Mouse (Mus musculus): Measurements from ENCODE around the gene Sipa1l3.

Sipa1l3 gene

DNA sequence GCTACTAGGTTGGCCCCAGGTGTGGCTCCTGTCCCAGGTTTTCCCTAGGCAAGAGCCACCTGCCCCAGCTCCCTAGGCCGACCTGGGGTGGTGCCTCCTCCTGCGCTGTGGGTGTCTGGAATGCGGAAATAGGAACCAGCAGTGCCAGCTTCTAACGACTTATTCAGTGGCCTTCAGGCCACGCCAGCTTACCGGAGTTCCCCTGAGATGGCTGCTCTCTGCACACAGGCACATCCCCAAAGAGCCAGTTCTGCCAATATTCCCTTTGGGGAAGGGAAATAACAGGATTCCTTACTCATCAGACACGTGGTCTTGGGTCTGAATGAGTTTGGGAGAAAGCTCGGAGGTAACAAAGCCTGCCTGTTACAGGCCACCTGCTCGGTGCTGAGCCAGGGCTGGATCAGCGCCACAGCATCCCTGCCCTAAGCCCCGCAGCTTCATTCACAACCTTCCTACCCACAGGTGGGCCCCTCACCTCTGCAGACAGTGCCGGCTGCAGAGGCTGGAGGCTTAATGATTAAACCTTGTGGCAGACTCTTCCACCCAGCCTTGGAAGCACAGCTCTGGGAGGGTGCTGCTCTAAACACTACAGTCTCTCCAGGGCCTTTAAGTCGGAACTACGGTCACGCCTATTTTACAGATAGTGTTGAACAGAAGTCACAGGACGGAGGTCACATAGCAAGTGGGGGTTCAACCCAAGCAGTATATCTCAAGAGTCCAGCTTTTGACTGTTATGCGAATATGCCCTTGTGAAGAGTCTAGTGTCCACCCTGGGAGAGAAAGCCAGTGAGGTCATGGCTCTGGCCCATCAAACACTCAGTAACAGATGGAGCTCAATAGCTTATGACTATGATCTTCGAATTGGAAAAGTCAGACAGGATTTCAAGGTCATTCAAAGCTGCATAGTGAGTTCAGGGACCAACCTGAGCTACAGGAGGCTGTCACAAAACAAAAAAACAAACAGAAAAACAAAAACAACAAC is 12.8 kb downstream of the Sipa1l3 start:
- no peak for DNase-seq (ENCODE audit: low read depth, low spot score)

DNA sequence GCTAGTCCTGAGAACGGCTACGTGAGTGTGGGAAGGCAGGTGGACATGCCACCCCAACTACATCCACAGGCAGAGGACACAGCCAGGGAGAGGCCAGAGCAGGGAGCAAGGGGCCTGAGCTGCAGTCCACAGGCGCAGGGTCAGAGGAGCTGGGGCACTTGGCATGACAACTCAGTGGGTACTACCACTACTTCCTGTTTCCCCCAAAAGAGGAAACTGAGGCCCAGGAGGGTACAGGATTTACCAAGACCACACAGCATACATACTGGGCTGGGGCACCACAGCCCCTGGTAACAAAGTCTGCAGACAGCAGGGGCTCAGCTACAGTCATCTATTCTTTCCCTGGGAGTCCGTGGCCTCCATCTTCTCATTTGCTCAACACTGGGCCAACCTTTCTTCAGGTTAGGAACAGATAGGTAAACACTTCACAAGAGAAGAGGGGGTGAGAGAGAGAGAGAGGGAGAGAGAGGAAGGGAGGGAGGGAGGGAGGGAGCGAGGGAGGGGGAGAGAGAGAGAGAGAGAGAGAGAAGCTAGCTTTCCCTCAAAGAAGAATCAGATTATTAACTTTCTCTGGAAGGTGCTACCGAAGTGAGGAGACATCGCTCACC is 13.7 kb downstream of the Sipa1l3 start:
- DNase-seq (ENCODE audit: low read depth, low spot score) = no peak

DNA sequence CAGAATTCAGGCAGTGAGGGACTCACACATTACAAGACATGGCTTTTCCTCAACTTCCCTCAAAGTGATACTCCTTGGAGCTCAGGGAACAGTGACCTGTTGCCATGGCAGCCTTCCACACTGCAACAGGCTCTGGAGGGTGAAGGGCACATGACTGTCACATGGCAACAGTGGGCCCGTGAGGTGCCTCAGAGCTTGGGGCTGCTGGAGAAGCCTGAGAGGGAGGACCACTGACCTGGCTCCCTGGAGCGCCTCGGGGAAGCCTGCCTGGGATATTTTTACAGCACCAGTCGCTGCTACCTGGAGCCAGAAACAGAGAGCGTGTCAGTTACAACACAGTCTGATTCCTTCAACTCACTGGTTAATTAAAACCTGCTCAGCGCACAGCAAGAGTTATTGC is 14.8 kb downstream of the Sipa1l3 start:
- DNase-seq (ENCODE audit: low read depth, low spot score) = no peak

DNA sequence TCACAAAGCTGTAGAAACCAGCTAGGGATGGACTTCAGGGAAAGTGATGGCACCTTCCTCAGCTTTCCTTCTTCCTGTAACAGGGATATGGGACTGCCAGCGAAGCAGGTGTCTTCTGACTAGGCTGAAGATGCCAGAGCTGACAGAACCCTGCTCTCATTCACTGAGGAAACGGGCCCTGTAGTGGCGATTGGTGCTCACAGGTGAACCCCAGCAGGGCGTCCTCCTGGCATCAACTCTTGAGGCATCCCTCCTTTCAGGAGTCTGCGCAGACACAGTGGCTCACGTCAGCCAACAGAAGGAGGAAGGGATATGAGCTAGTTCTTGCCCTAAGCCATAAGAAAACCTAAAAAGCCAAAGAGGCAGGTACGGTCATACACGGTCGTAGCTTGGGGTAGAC is 17.2 kb downstream of the Sipa1l3 start:
- no peak for DNase-seq (ENCODE audit: low read depth, low spot score)

DNA sequence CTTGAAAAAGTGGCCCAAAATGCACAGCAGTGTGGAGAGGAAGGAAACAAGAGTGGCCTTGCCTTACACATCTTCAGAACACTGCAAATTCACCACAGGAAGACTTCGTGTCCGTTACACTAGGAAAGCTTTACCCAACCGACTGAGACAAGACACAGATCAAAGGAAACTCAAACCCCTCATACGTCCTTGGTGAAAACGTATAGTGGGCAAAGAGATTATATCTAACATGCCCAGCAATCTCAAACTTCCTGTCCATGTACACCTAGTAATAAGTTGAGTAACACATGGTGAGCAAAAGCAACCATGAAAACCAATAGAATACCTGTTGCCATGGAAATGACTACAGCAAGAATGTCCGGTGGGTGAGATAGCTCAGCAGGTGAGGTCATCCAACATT is 19.4 kb downstream of the Sipa1l3 start:
- no peak for DNase-seq (ENCODE audit: low read depth, low spot score)

DNA sequence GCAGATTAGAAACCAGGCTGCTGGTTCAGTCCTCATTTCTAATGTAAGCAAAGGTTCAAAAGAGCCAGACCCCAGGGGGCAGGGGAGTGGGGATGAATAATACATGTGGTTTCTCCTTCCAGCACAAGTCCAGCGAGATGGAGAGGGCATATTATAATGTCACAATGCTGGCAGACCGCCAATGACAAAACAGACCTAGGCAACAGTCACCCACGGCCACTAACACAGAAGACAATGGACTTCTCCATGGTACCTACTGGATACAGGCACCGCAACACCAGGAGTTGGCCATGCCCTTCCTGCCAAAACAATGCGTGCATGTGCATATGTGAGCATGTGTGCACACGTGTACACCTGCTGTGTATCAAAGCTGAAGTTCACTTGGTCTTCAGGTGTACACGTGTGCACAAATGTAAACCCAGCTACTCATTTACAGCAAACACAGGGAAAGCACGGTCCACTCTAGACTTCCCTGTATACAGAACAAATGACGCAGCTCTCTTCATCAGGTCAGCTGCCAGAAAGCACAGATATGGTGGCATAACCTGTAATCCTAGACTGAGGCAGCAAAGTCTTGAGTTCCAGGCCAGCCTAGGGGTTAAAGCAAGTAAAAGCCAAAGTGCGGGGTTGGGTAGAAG is 21.4 kb downstream of the Sipa1l3 start:
- DNase-seq (ENCODE audit: low read depth, low spot score) = no peak

DNA sequence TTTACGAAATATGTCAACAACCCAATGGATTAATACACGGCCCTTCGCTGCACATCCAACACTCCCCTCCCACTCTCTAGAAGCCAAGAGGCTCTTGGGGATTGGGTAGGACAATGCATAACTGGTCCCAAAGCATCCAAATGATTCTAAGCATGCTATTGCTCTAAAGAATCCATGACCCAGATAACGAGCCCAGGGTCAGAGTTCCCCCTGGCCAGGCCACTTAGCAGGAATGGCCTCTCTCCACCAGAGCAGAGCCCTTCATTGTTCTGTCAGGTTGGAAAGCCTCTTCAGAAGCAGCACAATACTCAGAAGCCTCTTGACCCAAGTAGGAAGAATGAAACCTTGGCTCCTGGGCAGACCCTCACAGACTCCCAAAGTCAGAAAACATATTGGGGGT is 22.1 kb downstream of the Sipa1l3 start:
- no peak for DNase-seq (ENCODE audit: low read depth, low spot score)

DNA sequence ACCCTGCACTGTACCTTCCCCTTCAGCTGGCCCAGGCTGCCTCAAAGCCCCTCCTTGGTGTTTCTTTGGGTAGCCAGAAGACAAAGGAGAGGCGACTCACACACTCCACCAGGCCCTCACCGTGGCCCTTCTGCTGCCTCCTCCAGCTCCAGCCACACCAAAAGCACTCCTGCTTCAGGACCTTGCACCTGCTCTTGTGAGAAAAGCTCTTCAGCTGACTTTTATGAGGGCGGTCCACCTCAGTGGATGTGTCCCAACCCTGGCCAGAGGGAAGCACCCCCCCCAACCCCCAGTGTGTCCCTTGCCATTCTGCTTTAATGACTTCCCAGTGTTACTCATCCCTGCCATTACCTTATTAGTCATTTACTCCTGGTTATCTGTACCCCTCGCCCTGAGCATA is 22.6 kb downstream of the Sipa1l3 start:
- no peak for DNase-seq (ENCODE audit: low read depth, low spot score)

DNA sequence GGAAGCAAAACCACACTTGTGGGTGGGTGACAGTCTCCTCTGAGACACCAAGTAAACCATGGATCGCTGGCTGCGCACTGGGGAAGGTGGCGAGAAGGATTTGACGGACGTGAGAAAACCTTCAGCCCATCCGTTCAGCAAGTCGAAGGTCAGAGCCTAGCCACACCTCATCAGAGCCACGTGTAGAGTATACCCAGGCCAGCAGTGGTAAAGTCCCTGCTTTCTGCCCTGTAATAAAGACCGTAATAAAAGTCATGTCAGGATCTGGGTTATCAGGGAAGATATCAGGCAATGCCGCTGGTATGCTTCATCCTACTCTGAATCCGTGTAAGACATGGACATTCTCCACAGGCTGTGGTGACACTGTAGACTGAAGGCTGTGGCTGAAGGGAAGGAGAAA is 23.6 kb downstream of the Sipa1l3 start:
- no peak for DNase-seq (ENCODE audit: low read depth, low spot score)

DNA sequence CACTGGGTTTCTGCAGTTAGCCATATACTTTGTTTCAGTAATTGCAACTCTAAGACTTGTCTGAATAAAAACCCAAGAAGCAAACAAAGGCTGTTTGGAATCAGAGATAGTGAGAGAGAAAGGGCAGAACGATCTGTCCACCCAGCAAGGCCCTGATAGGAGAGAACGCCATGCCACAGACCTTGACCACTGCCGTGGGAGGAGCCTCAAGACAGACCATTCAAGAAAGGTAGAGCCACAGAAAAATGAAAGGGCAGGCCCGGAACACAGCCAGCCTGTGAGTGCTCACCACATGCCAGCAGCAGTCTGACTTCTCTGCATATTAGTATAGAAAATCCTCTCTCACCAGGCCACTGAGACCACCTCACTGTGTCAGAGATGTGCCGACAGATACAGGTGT is 24.4 kb downstream of the Sipa1l3 start:
- DNase-seq (ENCODE audit: low read depth, low spot score) = no peak

DNA sequence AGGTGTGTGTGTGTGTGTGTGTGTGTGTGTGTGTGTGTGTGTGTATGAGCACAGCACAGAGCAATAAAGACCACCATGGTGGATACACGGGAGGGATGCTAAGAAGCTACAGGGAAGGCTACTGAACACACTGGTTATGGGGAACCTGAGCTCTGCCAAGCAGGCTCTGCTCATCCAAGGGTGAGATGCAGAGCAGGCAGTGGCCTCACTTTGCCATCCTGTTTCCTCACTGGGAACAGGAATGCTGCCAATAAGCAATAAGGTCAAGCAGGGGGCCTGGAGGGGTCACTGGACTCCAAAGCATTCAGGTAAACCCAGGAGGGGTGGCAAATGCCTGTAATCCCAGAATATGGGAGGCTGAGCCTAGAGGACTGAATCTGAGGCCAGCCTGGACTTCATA is 25.4 kb downstream of the Sipa1l3 start:
- DNase-seq (ENCODE audit: low read depth, low spot score) = no peak

DNA sequence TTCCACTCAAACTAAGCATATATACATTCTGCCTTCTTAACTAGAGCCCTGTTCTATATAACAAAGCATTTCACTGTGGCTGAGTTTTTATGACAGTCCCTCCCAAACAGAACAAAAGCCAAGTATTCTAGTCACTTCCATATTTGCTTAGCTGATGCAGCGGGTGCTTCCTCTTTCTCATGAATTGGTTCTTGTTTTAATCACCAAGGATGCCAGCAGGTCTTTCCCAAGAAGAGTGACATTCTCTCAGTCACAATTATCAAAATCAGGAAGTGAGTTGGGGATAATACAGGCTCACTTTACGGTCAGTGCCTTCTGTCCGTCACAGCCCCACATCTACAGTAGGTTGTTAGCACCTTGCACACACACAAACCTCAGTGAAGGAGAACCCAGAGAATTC is 26.6 kb downstream of the Sipa1l3 start:
- DNase-seq (ENCODE audit: low read depth, low spot score) = no peak

DNA sequence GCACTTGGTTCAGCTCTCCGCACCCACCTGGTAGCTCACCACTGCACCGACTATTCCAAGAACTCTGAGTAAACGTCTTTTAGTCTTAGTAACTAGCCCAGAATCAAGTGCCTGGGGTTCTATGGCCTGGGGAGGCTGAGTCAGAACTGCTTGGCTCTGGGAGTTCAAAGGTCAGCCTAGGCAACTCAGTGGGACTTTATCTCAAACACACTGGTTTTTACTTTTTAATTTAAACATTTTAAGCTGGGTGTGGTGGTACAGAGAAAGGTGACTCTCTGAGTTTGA is 27.0 kb downstream of the Sipa1l3 start:
- DNase-seq (ENCODE audit: low read depth, low spot score) = no peak

DNA sequence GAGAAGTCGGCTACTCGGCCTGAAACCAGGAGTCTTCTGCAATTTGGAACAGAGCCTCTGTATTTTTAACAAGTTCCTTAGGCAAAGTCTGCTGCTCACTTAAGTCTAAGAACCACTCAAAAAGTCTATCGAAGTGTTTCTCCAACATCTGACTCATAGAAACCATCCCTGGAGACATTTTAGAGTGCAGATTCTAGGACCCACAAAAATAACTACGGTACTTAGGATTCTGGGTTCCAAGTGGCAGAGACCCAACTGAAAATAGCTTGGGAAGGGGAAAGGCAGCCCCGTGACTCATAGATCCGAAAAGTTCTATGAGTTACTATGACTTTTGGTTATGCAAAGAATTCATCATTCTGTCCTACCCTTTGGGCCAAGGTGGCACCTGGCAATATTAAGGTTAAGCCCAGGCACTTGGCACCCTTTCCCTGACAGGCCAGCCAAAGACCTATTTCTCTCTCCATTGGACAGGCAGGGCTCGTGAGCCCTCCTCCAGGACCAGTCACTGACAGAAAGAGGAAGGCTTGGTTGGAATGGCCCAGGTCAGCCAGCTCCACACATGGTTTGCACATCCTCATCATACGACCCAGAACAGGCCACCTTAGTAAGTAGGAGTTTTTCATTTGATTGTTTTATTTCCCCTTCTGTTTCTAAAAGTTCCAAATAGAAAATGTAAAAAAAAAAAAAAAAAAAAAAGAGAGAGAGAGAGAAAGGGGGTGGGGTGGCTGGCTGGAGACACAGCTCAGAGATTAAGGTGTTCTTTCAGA is 27.6 kb downstream of the Sipa1l3 start:
- no peak for DNase-seq (ENCODE audit: low read depth, low spot score)

DNA sequence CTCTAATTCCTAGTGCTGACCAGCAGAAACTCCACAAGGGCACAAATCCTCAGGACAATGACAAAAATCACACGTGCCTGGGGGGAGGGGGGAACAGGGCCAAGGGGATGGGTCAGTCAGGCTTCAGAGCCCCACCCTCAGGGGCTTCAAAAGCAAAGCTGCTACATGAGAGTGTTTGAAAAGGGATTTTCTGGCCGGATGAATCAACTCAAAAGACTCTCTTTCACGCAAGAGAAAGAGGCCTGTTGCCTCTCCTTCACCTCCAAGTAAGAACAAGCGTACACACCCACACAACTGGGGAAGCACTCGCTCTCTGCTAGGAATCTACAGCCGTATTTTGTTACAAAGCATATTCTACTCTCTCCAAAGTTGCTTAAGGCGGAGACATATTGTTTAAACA is 28.6 kb downstream of the Sipa1l3 start:
- DNase-seq (ENCODE audit: low read depth, low spot score) = no peak

DNA sequence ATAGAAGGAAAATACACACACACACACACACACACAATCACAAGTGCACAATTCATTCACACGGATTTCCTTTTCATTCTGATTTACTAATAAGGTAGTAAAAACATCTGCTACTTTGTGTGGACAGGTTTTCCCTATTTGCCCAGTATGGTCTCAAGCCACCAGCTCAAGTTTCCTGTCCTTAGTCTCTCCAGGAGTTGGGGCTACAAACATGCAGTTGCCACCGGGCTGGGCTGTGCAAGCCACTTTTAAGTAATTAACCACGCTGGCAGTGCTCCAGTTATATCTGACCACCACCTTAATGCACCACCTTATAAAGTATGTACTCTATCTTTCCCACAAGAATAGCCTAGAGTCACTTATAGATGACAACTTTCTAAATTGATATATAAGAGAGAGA is 29.1 kb downstream of the Sipa1l3 start:
- no peak for DNase-seq (ENCODE audit: low read depth, low spot score)

DNA sequence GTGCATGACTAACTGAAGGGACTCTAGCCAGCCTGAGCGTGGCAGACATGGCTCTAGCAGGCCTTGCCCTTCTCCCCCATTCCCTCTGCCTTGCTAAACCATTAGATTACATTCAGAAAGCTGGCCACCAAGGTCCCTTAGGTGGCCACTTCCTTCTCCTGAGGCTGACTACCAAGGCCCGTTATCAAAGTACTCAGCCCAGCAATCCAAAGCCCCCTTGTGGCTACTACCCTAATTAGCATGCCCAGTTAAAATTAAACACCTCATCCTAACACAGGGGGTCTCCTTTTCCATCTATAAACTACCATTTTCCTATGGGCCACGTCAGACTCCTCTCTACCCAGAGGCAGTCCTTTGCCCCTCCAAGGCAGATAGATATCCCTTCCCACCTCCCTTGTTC is 31.7 kb downstream of the Sipa1l3 start:
- no peak for DNase-seq (ENCODE audit: low read depth, low spot score)

DNA sequence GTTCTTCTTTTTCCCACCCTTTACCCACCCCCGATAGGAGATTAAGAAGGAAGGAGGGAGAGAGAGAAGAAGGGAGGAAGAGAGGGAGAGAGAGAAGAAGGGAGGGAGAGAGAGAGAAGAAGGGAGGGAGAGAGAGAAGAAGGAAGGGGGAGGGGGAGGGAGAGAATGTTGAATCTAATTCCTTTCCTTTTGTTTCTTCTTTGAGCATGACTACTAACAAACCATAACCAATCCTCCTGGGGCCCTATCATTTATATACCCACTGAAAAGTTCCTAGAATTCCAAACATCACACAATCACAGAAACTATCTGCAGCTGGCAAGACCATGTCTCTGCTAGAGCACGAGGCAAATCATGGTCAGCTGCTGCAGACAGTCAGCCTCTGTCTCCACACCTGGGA is 32.7 kb downstream of the Sipa1l3 start:
- DNase-seq (ENCODE audit: low read depth, low spot score) = no peak

DNA sequence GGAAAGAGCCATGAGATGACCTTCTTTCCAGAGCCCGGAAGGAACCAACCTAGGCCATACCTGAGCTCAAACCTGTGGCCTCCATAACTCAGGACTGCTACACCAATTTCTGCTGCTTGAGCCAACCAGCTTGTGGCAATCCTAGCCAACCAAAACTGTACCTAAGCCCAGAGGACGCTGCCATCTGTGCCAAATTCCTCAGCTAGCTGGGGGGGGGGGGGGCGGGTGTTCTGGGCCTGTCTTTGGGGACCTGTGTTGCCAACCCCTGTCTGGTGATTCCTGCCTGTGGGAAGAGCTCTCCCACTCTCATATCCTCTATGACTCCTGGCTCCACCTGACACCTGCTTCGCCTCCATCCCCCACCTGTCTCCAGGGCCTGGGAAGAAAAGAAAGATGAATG is 34.9 kb downstream of the Sipa1l3 start:
- DNase-seq (ENCODE audit: low read depth, low spot score) = no peak

DNA sequence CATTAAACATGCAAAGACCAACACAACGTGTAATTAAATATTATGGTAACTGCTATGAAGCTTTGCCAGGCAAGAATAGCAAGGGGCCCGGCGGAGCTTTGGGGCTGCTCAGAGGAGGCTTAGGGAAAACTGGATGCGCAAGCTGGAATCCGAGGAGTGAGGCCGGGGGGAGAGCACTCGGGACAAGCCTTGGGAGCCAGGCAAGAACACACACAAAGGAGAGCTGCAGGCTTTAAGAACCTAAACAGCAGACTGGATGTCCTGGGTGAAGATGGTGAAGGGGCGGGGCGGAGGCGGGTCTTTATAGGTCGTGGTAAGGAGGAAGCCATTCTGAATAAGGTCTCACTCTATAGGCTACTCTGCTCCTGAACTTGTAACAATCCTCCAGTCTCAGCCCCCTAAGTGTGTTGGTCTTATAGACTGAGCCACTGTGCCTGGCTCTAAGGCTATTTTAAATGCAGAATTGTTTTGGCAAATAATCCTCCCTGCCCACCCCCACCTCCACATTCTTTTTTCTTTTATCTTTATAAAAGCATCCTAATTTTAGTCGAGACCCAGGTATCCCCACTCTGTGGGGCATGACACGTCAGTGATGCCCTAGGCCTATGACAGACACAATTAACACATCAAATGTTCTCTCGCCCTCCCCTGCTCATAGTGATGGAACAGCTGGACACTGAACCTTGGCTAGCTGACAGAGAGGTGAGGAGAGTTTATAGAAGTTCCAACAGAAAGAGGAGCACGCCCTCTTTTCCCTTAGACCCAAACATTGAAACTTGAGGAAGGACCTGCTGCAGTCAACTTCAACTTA is 36.9 kb downstream of the Sipa1l3 start:
- no peak for DNase-seq (ENCODE audit: low read depth, low spot score)

DNA sequence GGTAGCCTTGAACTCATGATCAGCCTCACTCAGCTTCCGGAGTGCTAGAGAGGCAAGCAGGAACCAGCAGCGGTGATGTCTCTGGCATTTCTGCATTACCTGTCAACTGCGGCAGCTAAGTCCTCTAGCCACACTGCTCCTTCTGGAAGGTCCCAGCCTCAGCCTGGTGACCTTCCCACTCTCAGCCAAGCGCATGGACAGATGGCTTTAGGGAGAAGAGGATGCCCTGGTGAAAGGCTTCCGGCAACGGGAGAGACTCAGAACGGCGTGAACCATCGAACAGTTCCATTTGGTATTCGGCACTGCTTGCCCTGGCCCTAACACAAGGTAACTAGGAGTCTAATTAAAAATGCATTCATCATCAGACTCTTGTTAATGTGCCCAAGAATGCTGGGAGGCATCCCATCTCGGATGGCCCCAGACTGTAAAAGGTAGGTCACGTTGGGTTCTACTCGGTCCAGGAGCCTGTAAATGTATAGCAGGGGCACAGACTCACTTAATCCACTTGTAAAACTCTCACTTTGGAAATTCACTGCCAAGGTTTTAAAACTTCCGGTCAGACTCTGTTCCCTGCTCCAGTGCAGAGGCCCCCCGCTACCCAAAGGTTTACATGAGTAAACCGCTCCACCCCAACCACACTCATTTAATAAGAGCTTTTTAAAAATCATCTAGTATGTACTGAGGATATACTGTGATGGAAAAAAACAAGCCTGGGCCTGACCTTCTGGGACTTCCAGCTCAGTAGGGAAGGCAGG is 37.7 kb downstream of the Sipa1l3 start:
- no peak for DNase-seq (ENCODE audit: low read depth, low spot score)
